In the genomic region with DNA sequence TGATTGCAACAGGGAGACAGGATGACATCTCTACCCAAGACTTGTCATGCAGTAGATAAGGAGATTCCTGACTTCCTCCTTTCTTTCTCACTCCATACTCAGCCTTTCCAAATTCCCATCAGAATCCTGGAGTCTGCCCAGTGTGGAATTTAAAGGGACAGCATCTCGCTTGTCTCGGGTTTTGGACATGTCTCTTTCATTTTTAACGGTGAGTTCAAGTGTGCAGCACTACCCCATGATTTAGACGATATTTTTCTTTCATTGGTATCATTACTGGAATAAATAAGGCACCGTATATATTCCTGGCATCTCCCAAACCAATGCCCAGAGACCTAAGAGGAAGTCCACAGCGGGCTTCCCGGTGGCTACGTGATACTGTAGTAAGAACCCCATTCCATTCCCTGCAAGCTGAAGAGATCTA, we compare ENCODE assay signal across 10 mouse cellular contexts. TPM values are rescaled to one million over a fixed set of nuclear protein-coding genes. Genes with fewer than 3 reads are reported as not detected.
DNase-seq lines count a peak whose midpoint lies in the region; ATAC-seq and TF ChIP-seq lines count a peak whose summit lies in the region.
"Had no signal": no experiment of that assay in that cellular context is flagged by ENCODE, and none has a peak within 500 bp of the region (broad histone marks: within the 10 kb centered on the region; RNA-seq: fewer than 3 reads in every experiment).

No protein-coding gene starts in this region.

- peak overlapping the region; percentile 86 for H3K4me2 ChIP-seq in heart, embryonic 13.5 days
- peak overlapping the region; percentile 88 for H3K4me2 ChIP-seq in embryonic facial prominence, embryonic 14.5 days (ENCODE audit: low read depth, low read length)
- H3K4me2 ChIP-seq in limb, embryonic 11.5 days (ENCODE audit: low read depth, severe bottlenecking): peak overlapping the region; percentile 81; the same call in 1 of the 2 replicates

- DNase-seq in heart, adult 8-10 months (ENCODE audit: low spot score): no peak
- no peak for DNase-seq in embryonic facial prominence, embryonic 14.5 days (ENCODE audit: low spot score)
- DNase-seq in limb, embryonic 11.5 days (ENCODE audit: low spot score): no peak
- no peak for DNase-seq in spleen, postnatal 14 days (ENCODE audit: low spot score in 2 of 2)
- no peak for DNase-seq in gastrocnemius, postnatal 36 days
- DNase-seq in urinary bladder, postnatal 36 days (ENCODE audit: low spot score in 2 of 2): no peak
- DNase-seq: kidney, postnatal 36 days had no signal

- 12% methylated on average over 8 of the region's 8 CpGs for WGBS in heart, embryonic 13.5 days
- 10% methylated on average over 8 of the region's 8 CpGs for WGBS in embryonic facial prominence, embryonic 14.5 days
- WGBS in limb, embryonic 11.5 days: 13% methylated on average over 8 of the region's 8 CpGs

- H3K4me3 ChIP-seq in heart, embryonic 13.5 days: peak overlapping the region; percentile 61
- peak overlapping the region; percentile 88 for H3K4me3 ChIP-seq in ES-Bruce4 (ENCODE audit: low read depth, low read length)
- peak overlapping the region; percentile 55 for H3K4me3 ChIP-seq in embryonic facial prominence, embryonic 14.5 days (ENCODE audit: low read depth, low read length)
- H3K4me3 ChIP-seq in limb, embryonic 11.5 days (ENCODE audit: low read depth, low read length): peak overlapping the region; percentile 44; the same call in 1 of the 2 replicates
- H3K4me3 ChIP-seq: myocyte had no signal

- peaks cover 9% of the 10 kb centered on the region; the same call in 1 of the 2 replicates for H3K4me1 ChIP-seq in heart, embryonic 13.5 days
- H3K4me1 ChIP-seq in ES-Bruce4 (ENCODE audit: control insufficient read depth, insufficient read depth, low read length): no peaks in the 10 kb centered on the region
- H3K4me1 ChIP-seq in embryonic facial prominence, embryonic 14.5 days (ENCODE audit: control insufficient read depth, insufficient read depth, low read length): peaks cover 5% of the 10 kb centered on the region
- H3K4me1 ChIP-seq in limb, embryonic 11.5 days (ENCODE audit: control insufficient read depth, insufficient read depth, low read length): no peaks in the 10 kb centered on the region

- no peak for TF ChIP-seq POLR2A in ES-Bruce4 (IDR thresholded peaks at IDR 0.05; ENCODE audit: insufficient read depth, low read length)

- TF ChIP-seq EP300 in ES-Bruce4 (IDR thresholded peaks at IDR 0.05; ENCODE audit: insufficient read depth, low read depth, low read length): no peak

- H3K27ac ChIP-seq in heart, embryonic 13.5 days (replicated peaks): no peak overlapping the region
- H3K27ac ChIP-seq in ES-Bruce4 (ENCODE audit: insufficient read depth, low read length): no peak overlapping the region
- H3K27ac ChIP-seq in embryonic facial prominence, embryonic 14.5 days (replicated peaks; ENCODE audit: low read depth, low read length): no peak overlapping the region
- H3K27ac ChIP-seq in limb, embryonic 11.5 days (replicated peaks; ENCODE audit: low read depth, low read length): no peak overlapping the region

- peaks cover 39% of the 10 kb centered on the region for H3K27me3 ChIP-seq in heart, embryonic 13.5 days (replicated peaks)
- H3K27me3 ChIP-seq in ES-Bruce4 (ENCODE audit: control insufficient read depth, insufficient read depth, low read length, poor library complexity, severe bottlenecking): peaks cover 3% of the 10 kb centered on the region
- peaks cover 11% of the 10 kb centered on the region for H3K27me3 ChIP-seq in embryonic facial prominence, embryonic 14.5 days (replicated peaks; ENCODE audit: control insufficient read depth, insufficient read depth, low read length)
- H3K27me3 ChIP-seq in limb, embryonic 11.5 days (ENCODE audit: control insufficient read depth, insufficient read depth, low read length): peaks cover 20% of the 10 kb centered on the region

- no peaks in the 10 kb centered on the region for H3K9me3 ChIP-seq in heart, embryonic 13.5 days
- no peaks in the 10 kb centered on the region for H3K9me3 ChIP-seq in ES-Bruce4 (replicated peaks; ENCODE audit: control insufficient read depth, insufficient read depth, low read length, poor library complexity, severe bottlenecking)
- no peaks in the 10 kb centered on the region for H3K9me3 ChIP-seq in embryonic facial prominence, embryonic 14.5 days (ENCODE audit: control insufficient read depth, low read length)
- no peaks in the 10 kb centered on the region for H3K9me3 ChIP-seq in limb, embryonic 11.5 days (ENCODE audit: control insufficient read depth, low read length)

- no peak for ATAC-seq in heart, embryonic 13.5 days (ENCODE audit: extremely low read depth, insufficient number of reproducible peaks, low FRiP score, low TSS enrichment)
- no peak for ATAC-seq in embryonic facial prominence, embryonic 14.5 days (ENCODE audit: low read depth)
- no peak for ATAC-seq in limb, embryonic 11.5 days (ENCODE audit: insufficient number of reproducible peaks, low FRiP score, low TSS enrichment, low read depth)

- no peak overlapping the region; the same call in 1 of the 2 replicates for H3K9ac ChIP-seq in heart, embryonic 13.5 days
- H3K9ac ChIP-seq in ES-Bruce4 (ENCODE audit: low read depth, poor library complexity, severe bottlenecking): no peak overlapping the region
- peak overlapping the region; percentile 55; the same call in 1 of the 2 replicates for H3K9ac ChIP-seq in embryonic facial prominence, embryonic 14.5 days (ENCODE audit: low read depth, low read length)
- no peak overlapping the region for H3K9ac ChIP-seq in limb, embryonic 11.5 days (ENCODE audit: low read length)

- no peak for TF ChIP-seq CTCF in ES-Bruce4 (IDR thresholded peaks at IDR 0.05; ENCODE audit: low read depth, low read length)

- intact Hi-C loops in gastrocnemius, postnatal 36 days (cut with DNase I): no loop called here

- H3K36me3 ChIP-seq in heart, embryonic 13.5 days: no peaks in the 10 kb centered on the region
- no peaks in the 10 kb centered on the region for H3K36me3 ChIP-seq in ES-Bruce4 (ENCODE audit: control insufficient read depth, insufficient read depth, low read length, poor library complexity, severe bottlenecking)
- H3K36me3 ChIP-seq in embryonic facial prominence, embryonic 14.5 days (ENCODE audit: control insufficient read depth, insufficient read depth, low read length): no peaks in the 10 kb centered on the region
- H3K36me3 ChIP-seq in limb, embryonic 11.5 days (ENCODE audit: control insufficient read depth, insufficient read depth, low read length): no peaks in the 10 kb centered on the region

RNA-seq across cellular contexts. Expression of a gene that starts 1.1 kb away (rescaled TPM):
- polyA plus RNA-seq in heart, embryonic 13.5 days (2015; fragmentation: Nextera tagmentation; extraction: Ambion mirVana): 3.3 and 4.3 TPM in 2 replicates
- total RNA-seq in heart, adult 8-10 months (2022): under 1 TPM in 3 of 4 experiments, not detected in 1; 0.16 to 0.50 (median 0.29) TPM
- polyA plus RNA-seq in ES-Bruce4 (2011; ENCODE audit: insufficient read depth, insufficient read length, low read depth, missing spikeins): 0.49 and 0.61 TPM in 2 replicates
- polyA plus RNA-seq in embryonic facial prominence, embryonic 14.5 days (2014; fragmentation: Nextera tagmentation; extraction: Ambion mirVana): 13.2 and 16.4 TPM in 2 replicates
- 2.4 and 3.3 TPM in 2 replicates for polyA plus RNA-seq in limb, embryonic 11.5 days (2014; fragmentation: Nextera tagmentation; extraction: Ambion mirVana)
- not detected for total RNA-seq in gastrocnemius, postnatal 36 days (2021)
